Mouse (Mus musculus) urinary bladder, postnatal 14 days (tissue): ENCODE measurements at regions not wholly inside any gene's neighbourhood (a gene's known extent, or its start where the extent isn't known, plus 50 kb on each side); places are given as distances from the start of the nearest gene placed in this dataset.

Experiments used
- DNase-seq: peaks from one replicate; pipeline ENCODE4 v3.0.0; 2021; ENCODE audit warnings: low spot score

DNA sequence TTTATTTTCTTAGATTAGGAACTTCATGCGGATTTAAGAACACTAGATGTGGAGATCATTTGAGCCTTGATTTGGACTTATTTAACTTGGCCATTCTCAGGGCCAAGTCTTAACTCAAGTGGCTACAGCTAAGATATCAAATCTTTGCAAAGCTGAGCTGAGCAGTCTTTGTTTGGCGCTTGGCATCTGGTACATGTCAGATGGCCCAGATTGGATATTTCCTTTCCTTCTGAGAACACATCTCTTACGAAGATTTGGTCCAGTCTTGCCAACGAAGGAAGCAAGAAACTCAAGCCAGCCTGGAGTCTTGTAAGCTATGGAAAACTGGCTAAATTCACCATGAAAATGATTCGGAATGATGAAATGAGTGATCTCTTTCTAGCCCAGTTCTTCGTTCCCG is 59.1 kb upstream of the Cdc42ep3 start:
- no peak for DNase-seq

DNA sequence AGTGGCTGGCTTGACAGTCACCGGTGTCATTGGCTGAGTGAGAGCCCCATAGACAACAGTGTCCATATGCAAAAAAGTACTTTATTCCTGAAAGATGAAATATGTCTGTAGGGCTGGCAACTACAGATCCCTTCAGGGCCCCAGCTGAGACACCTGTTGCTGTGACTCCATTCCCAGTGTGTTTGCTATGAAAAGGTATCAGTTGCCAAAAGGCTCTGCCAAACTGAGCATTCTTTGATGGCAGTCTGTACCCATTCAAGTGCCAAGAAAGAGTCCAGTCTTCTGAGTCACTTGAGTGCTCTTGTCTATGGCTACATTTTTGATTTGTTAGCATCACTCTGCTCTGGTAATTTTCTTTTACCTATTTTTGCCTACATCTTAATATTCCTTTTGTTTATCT is 63.1 kb upstream of the Cdc42ep3 start:
- DNase-seq = no peak

DNA sequence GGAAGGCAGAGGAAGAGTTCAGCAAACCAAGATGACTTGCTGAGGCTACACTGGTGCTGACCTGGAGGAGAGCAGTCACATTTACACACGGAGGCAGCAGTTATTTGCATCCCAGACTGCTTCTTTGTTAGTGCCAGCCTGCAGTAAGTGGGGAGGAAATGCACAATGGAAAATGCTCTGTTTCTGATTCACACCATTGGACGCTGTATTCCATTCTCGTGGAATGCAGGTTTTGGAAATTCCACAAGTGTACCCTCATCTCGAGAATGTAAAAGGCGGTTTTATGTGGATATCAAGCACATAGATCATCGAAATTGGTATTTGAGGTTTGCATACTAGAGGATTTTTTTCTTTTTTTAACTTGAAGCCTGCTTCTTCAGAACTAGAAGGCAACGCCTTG is 66.7 kb upstream of the Cdc42ep3 start:
- no peak for DNase-seq

DNA sequence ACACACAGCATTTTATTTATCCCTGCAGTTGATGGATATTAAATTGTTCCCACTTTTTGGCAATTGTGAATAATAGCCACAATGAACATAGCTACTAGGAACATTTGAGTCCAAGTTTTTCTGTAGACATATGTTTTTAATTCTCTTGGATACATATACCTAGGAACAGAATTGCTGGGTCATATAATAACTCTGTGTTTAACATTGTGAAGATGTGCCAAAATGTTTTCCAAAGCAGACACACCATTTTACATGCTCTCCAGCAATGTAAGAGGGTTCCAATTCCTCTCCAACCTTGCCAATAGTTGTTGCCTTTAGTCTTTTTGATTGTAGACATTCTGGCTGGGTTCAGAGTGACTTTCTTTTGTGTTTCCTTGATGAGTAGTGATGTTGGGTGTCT is 84.3 kb upstream of the Cdc42ep3 start:
- no peak for DNase-seq

DNA sequence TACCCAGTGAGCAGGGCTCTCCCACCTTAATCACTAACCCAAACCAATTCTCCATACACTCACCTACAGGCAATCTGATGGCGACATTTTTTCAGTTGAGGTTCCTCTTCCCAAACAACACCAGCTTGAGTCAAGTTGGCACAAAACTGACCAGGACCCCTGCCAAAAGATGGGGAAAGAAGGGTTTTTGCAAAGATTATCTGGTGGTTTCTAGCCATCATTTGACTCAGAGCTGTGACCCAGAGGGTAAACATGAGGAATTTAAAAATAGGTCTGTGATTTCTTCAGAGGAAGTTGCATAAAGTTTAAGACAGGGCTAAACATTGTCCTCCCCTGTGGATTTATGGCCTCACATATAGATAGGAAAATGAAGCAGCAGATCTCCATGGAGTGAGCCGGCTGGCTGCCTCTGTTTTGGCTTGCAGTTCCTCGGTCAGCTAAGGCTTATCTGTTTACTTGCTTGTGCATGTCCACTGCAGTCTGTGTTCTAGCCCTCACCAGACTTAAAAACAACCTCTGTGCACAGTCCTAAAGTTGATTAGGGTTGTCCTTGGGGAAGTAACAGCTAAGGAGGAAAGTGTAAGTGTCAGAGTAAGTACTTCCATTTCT is 87.7 kb upstream of the Cdc42ep3 start:
- DNase-seq = peak; percentile 58

DNA sequence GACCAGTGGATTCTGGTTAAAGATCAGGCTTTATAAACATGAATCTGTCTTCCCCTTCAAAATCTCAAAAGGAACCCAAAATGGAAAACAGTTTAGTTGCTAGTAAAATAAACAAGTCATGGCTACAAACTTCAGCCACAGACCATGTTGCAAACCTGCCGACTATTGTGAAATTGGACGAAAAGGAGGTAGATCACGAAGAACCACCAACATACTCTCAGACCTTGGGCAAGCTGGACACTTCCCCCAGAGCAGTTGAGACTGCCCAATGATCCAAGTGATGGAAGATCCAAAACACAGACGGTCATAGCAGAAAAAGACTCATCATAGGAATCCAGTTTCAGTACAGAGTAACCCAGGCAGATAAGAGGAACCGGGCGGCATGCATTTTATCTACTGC is 92.3 kb upstream of the Cdc42ep3 start:
- no peak for DNase-seq

DNA sequence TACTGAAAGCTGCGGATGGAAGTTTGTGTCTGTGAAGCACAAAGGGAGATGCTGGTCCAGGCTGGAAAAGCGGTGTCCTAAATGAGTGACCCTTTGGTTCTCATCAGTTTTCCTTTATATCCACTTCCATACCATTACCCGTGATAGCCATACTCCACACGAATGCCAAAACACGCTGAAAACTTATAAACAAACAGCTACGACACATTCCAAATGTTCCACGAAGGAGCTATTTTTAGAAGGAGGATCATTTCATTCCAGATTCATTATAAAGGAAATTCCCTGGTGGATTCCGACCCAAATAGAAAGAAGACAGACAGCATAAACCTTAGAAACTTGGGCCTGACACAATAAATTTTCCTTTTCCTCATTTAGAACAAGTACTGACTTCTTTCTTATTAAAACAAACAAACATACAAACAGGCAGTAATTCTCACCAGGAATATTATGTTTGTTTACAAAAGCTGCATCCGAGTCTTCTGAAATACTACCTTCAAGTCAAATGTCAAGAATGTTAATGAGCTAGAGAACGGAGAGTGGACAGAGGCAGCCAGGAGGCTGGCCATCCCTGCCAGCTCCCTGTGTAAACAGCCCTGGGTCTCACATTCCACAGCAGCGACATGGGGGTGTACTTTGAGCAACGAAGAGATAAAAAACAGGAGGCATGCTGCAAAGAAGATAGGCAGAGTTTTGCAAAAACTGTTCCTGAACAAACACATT is 96.4 kb upstream of the Cdc42ep3 start:
- DNase-seq = no peak

DNA sequence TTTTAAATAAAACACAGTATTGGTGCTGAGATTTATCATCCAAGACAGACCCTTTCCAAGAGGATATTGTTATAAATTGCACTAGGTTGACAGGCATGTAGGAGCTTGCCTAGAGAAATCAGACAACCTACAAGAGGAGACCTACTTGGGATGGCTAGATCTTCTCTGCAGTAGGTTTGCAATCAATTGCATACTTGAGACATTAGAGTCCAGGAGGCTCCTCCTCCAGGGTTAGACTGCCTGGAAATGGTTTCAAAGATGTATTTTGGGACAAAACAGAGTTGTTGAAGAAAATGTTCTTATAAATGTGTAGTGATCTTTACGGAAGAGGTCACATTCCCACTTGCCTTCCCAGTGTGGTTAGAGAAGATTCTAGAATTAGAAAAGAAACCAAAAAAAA is 98.9 kb upstream of the Cdc42ep3 start:
- DNase-seq = no peak

DNA sequence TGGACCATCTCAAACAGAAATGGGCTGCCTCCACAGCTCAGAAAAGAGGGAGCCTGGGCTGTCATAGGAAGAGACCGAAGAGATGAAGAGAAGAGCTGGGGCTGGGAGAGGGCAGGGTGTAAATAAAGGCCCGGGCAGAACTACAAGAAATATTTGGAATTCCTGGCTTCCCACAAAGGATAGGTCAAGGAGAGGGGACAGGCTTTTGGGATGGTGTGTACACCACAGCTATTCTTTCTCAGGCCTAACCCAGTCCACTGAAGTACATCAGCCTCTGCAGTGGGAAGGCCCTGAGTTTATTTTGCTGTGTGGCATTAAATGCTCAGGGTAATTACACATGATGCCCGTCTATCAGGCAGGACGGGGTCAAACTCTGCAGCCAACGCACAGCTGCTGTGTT is 99.6 kb upstream of the Cdc42ep3 start:
- no peak for DNase-seq

DNA sequence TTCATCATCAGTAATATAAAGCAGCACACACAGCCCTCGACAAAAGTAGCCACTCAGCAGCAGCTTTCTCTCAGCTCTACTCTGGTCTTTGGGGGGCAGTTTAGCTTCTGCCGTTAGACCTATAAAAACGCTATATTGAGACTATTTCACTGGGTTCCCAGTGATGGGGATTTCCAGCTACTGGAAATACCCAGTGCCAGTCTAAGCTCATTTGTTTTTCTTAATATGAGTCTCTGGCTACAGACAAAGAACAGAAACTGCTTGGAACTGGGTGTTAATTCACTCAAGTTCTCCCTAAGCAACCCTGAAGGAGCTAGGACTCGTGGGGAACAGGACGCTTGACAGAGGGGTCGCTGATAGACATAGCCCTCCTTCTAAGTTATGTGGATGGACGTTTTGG is 100.3 kb upstream of the Cdc42ep3 start:
- no peak for DNase-seq

DNA sequence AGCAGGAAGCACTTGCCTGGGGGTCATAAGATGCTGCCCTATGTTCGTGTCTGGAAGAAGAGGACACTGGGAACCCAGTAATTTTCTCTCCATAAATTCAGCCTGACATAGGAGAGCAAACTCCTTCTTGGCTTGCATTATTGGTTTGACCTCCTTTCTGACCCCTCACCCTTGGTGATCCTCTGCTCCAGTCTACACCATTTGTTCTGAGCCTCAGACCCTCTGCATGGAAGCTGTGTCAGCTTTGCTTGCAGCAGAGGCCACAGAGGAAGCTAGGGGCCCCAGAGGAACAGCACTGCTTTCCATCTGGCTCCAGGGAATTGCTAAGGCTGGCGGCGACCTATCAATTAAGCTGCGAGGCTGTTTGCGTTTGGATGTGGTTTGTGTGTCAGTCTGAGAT is 102.7 kb upstream of the Cdc42ep3 start:
- no peak for DNase-seq

DNA sequence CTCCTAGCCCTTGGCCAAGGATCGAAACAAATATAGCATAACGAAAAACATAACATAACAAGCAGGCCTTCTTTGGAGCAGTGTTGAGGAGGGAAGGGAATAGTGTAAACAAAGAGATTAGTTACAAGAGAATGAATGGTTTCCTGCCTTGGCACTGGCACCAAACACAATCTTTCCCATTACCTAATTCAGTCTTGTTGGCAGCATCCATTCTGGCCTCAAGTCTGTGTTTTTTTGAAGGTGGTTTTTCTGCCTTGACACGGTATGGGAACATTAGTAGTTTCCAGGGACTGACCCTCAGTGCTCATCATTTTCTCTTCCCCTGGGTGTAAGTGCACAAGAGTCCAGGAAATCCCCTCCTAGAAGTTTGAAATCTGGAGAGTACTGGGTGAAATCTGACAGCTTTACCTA is 106.8 kb upstream of the Cdc42ep3 start:
- DNase-seq = no peak

DNA sequence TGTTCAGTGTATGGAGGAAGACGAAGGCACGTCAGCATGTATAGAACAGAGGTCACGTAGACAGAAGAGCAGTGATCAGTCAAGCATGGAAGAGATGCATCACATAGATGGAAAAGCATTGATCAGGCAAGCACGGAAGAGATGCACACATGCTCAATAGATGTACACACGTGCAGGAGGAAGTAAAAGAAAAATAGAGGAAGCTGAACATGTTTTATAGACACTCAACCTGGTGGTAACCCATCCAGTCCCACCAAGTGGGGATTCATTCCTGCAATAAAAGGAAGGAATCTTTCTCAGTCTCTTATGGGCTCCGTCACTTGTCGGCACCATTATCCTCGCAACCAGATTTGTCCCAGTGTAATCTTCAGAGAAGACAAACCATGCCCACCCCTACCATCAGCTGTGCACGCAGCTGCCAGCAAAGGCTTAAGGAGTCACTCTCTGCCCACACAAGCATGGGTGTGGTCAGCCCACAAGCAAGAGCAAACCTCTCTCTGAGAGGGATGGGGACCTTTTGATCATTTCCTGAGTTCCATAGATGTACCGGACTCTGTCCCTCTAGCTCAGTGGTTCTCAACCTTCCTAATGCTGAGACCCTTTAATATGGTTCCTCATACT is 108.3 kb upstream of the Cdc42ep3 start:
- no peak for DNase-seq

DNA sequence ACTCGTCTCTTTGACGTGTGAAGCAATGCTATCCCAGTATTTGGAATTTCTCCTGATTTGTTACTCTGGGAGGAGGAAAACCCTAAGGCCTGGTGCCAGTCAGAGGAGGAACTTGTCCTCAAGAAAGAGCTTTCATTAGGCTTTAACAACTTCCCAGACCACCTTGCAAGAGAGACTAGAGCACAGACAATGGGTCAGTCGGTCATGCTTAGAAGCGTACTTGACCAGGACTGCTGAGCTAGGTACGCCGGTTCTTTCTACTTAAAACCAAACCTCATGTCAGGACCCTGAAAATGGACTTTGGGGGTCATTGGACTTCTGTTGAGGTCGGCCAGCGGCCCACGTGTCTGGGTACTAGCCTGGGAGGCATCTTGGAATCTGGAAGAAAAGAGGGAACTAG is 110.8 kb upstream of the Cdc42ep3 start:
- DNase-seq = no peak

DNA sequence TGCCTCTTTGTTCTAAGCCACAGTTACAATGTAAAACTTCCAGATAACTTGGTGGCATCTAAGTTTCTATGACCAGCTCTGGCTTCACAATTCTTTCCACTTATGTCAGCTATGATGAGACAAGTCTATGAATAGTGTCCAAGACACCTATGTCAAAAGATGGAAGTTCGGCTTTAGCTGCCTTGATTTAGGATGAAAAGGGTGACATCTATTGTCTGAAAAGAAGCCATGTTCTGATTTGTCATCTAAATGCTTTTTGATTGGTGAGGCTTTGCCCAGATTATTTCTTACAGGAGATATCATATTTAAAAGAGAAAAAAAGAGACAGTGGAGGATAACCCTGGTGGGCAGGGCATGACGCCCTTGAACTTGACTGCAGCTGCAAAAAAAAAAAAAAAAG is 116.7 kb upstream of the Cdc42ep3 start:
- no peak for DNase-seq

DNA sequence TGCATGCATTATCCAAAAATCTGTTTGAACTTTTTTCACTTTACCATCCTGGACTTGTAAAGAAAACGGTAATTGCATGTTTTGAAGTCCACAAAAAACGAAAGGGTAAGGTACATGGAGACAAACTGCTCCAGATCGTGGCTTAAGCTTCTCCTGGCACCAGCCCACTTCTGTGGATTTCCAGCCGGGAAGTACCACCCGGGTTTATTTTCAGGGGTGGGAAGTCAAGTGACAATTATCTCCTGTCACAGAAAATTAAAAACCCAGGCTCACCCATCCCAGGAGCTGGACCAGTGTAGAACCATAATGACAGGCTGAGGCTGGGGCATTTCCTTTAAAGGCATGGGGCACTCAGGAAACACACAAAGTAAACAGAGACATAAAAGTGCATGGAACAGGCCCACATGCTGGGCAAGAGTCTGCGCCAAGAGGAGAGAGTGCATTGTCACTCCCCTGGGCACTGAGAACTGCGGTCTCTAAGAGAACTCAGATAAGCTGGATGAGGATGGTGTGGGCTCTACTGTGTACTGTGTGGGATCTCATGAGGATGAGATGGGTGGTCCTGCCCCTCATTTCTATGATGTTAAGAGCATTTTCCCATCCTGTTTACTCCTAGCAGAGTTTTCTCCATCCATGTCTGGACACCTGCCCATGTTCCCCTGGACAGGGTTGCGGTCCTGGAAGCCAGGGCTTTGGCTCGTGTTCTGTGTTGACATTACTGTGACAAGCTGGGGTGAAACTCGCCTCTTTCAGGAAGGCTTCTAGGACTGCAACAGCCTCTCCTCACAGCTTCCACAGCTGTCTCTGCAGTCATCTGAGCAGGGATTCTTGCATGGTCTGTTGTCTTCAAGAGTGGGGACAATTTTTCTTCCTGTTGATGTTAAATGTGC is 117.5 kb upstream of the Cdc42ep3 start:
- no peak for DNase-seq

DNA sequence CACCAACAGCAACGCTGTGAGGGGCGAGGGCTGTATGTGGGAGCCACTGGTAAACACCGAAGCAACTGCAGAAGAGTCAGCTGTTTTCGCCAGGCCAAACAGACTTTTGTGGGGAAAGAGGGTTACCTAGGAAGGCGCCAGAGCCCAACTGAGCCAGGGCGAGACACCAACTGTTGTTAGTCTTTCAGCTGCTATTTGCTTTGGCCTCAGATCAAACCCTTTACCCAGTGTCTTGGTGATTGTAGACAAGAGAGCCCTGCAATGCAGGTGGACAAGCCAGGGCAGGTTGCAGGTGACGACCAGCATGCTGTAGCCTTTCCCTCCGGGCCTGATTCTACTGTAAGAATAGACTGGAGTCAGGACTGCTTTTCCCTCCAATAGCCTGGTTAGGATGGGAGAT is 121.8 kb upstream of the Cdc42ep3 start:
- peak; percentile 79 for DNase-seq

DNA sequence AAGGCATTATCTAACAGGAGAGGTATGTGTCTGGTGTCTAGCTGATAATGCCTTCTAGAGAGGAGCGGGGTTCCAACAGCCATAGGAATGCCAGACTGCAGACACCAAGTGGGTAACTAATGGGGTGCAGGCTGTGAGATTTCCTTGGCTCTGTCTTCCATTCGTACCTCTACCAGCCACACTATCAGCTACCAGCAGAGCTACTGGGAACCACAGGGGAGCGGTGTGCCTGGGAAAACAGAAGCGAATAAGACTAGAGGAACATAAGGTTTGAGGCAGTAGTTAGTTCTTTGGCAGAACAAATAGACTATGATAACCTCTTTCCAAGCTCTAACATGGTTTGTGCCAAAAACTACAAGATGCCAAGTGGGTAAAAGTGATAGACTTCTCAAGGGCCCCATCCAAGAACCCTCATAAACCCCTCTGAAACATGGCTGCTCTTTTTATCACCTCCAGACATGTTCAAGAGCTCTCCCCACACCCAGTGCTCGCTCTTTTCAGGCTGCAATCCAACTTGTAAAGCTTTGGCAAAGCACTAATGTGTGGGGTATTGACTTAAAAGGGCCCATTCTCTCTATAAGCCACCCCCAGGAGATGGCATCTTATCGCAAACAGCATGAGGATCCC is 126.3 kb upstream of the Cdc42ep3 start:
- no peak for DNase-seq

DNA sequence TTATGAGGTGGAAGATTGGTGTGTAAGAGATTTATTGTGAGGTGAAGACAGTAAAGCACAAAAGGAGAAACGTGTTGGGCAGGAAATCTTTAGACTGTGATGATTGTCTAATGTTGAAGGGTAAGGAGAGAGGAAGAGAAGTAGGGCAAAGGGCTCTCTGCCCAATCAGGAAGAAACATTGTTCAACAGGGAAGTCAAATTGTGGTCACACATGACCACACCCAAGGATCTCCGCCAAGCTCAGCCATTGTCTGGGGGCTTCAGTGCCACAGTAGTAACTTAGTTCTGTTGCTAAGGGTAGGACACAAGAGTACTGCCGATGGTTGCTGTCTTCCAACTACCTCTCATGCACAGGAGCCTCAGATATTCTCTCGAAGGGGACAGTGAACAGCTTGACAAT is 127.0 kb upstream of the Cdc42ep3 start:
- no peak for DNase-seq

DNA sequence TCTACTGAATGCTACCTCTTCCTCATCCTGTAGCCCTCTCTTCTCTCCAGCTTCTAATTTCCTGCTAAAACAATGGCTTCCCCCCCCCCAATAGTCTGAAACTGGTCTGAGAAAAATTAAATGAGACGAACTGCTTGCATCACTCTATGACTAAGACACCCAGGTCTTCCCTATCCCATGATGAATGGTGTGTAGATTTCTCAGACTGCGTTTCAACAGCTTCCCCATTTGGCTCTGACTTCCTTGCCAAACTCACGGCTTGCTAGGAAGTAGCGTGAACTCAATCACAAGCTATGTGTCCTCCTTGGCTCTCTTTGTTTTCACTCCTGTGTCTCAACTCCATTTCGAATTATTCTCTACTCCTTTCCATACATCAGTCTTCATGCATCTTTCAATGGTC is 126.4 kb upstream of the Rmdn2 start:
- DNase-seq = no peak

DNA sequence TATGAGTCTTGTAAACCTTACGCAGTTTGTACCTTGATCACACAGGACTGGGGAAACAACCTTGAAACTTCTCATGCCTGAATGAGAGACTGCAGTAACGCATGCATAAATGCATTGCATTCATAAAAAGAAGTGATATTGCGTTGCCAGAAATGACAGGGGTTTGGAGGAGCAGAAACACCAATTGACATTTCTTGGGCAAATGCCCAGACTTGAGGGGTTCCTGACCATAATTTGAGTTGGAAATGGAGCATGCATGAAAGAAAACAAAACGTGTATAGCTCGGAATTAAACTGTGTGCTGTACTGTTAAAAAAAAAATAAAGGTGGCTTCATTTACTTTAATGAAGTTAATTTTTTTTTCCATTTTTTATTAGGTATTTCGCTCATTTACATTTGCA is 122.4 kb upstream of the Rmdn2 start:
- DNase-seq = no peak

DNA sequence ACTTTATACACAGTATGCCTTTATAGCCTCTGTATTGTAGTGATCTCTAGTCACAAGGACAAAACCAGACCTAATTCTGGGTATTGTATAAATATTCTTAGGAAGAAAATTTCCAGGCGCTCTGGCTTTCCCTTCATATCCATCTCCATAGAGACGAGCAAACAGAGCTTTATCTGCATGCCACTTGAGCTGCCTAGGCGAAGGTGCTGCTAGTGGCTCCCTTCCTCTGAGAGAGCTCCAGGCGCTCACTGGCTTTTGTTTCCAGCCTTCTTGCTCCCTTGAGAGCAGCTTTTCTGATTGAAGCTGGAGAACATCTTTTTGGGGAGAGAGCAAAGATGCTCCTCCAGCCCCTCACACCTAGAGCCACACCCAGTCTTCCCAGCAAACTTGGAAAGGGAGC is 114.0 kb upstream of the Rmdn2 start:
- no peak for DNase-seq
